Mouse (Mus musculus): ENCODE measurements at regions not wholly inside any gene's neighbourhood (a gene's known extent, or its start where the extent isn't known, plus 50 kb on each side); places are given as distances from the start of the nearest gene placed in this dataset.
A peak's percentile ranks its signal among the peaks of the same experiment; 100 is the strongest.

GRCm38 (mm10) chr9:117900631-117901030, 139.7 kb upstream of the Azi2 start:
- Histone ChIP-seq H3K27ac (replicated peaks; ENCODE audit: low read depth, low read length) (no peak overlapping the region), H3K4me3 (ENCODE audit: insufficient read depth, low read depth, low read length) (no peak overlapping the region), H3K4me1 (ENCODE audit: control insufficient read depth, insufficient read depth, insufficient read length, low read length) (no peaks in the 10 kb centered on the region)

GRCm38 (mm10) chr9:117896517-117896916, 143.8 kb upstream of the Azi2 start:
- no peak overlapping the region for H3K4me3 ChIP-seq (ENCODE audit: insufficient read depth, low read depth, low read length)
- H3K27ac ChIP-seq (replicated peaks; ENCODE audit: low read depth, low read length): no peak overlapping the region
- H3K4me1 ChIP-seq (ENCODE audit: control insufficient read depth, insufficient read depth, insufficient read length, low read length): no peaks in the 10 kb centered on the region

GRCm38 (mm10) chr9:117892601-117893000, 147.7 kb upstream of the Azi2 start:
- H3K4me3 ChIP-seq (ENCODE audit: insufficient read depth, low read depth, low read length): no peak overlapping the region

GRCm38 (mm10) chr9:117873172-117873571, 167.1 kb upstream of the Azi2 start:
- H3K27ac ChIP-seq (replicated peaks; ENCODE audit: low read depth, low read length): no peak overlapping the region
- no peak overlapping the region for H3K4me3 ChIP-seq (ENCODE audit: insufficient read depth, low read depth, low read length)
- H3K4me1 ChIP-seq (ENCODE audit: control insufficient read depth, insufficient read depth, insufficient read length, low read length): no peaks in the 10 kb centered on the region

More at GRCm38 (mm10) chr9:117892601-117893000, 147.7 kb upstream of the Azi2 start:
- Histone ChIP-seq H3K4me1 (ENCODE audit: control insufficient read depth, insufficient read depth, insufficient read length, low read length) (no peaks in the 10 kb centered on the region), H3K27ac (replicated peaks; ENCODE audit: low read depth, low read length) (no peak overlapping the region)

GRCm38 (mm10) chr9:117872387-117873081, 167.8 kb upstream of the Azi2 start:
- peak overlapping the region; percentile 26; the same call in 1 of the 2 replicates for H3K4me3 ChIP-seq (ENCODE audit: insufficient read depth, low read depth, low read length)
- H3K27ac ChIP-seq (replicated peaks; ENCODE audit: low read depth, low read length): no peak overlapping the region
- H3K4me1 ChIP-seq (ENCODE audit: control insufficient read depth, insufficient read depth, insufficient read length, low read length): no peaks in the 10 kb centered on the region

- Histone ChIP-seq H3K27ac (replicated peaks; ENCODE audit: low read depth, low read length) (no peak overlapping the region), H3K4me3 (ENCODE audit: insufficient read depth, low read depth, low read length) (peak overlapping the region; percentile 26; the same call in 1 of the 2 replicates)
Measured at GRCm38 (mm10) chr9:117872021-117872386, 168.3 kb upstream of the Azi2 start.

GRCm38 (mm10) chr9:117870616-117871015, 169.7 kb upstream of the Azi2 start:
- no peak overlapping the region for H3K27ac ChIP-seq (replicated peaks; ENCODE audit: low read depth, low read length)
- H3K4me3 ChIP-seq (ENCODE audit: insufficient read depth, low read depth, low read length): no peak overlapping the region
- no peaks in the 10 kb centered on the region for H3K4me1 ChIP-seq (ENCODE audit: control insufficient read depth, insufficient read depth, insufficient read length, low read length)

More at GRCm38 (mm10) chr9:117872021-117872386, 168.3 kb upstream of the Azi2 start:
- no peaks in the 10 kb centered on the region for H3K4me1 ChIP-seq (ENCODE audit: control insufficient read depth, insufficient read depth, insufficient read length, low read length)

GRCm38 (mm10) chr9:117863944-117864343, 176.4 kb upstream of the Azi2 start:
- Histone ChIP-seq H3K27ac (replicated peaks; ENCODE audit: low read depth, low read length) (no peak overlapping the region), H3K4me1 (ENCODE audit: control insufficient read depth, insufficient read depth, insufficient read length, low read length) (no peaks in the 10 kb centered on the region), H3K4me3 (ENCODE audit: insufficient read depth, low read depth, low read length) (no peak overlapping the region)

GRCm38 (mm10) chr9:117863318-117863717, 177.0 kb upstream of the Azi2 start:
- no peak overlapping the region for H3K27ac ChIP-seq (replicated peaks; ENCODE audit: low read depth, low read length)
- no peaks in the 10 kb centered on the region for H3K4me1 ChIP-seq (ENCODE audit: control insufficient read depth, insufficient read depth, insufficient read length, low read length)
- H3K4me3 ChIP-seq (ENCODE audit: insufficient read depth, low read depth, low read length): no peak overlapping the region

GRCm38 (mm10) chr9:117859580-117860045, 180.7 kb upstream of the Azi2 start:
- H3K4me3 ChIP-seq (ENCODE audit: insufficient read depth, low read depth, low read length): no peak overlapping the region
- no peak overlapping the region for H3K27ac ChIP-seq (replicated peaks; ENCODE audit: low read depth, low read length)
- H3K4me1 ChIP-seq (ENCODE audit: control insufficient read depth, insufficient read depth, insufficient read length, low read length): no peaks in the 10 kb centered on the region

- Histone ChIP-seq H3K4me1 (ENCODE audit: control insufficient read depth, insufficient read depth, insufficient read length, low read length) (no peaks in the 10 kb centered on the region), H3K27ac (replicated peaks; ENCODE audit: low read depth, low read length) (no peak overlapping the region), H3K4me3 (ENCODE audit: insufficient read depth, low read depth, low read length) (no peak overlapping the region)
Measured at GRCm38 (mm10) chr9:117843531-117843930, 196.8 kb upstream of the Azi2 start.

- Histone ChIP-seq H3K4me3 (ENCODE audit: insufficient read depth, low read depth, low read length) (no peak overlapping the region), H3K27ac (replicated peaks; ENCODE audit: low read depth, low read length) (no peak overlapping the region), H3K4me1 (ENCODE audit: control insufficient read depth, insufficient read depth, insufficient read length, low read length) (no peaks in the 10 kb centered on the region)
Measured at GRCm38 (mm10) chr9:117836696-117837380, 203.5 kb upstream of the Azi2 start.

- no peak overlapping the region for H3K4me3 ChIP-seq (ENCODE audit: insufficient read depth, low read depth, low read length)
- H3K4me1 ChIP-seq (ENCODE audit: control insufficient read depth, insufficient read depth, insufficient read length, low read length): no peaks in the 10 kb centered on the region
- H3K27ac ChIP-seq (replicated peaks; ENCODE audit: low read depth, low read length): no peak overlapping the region
Measured at GRCm38 (mm10) chr9:117833586-117833985, 203.9 kb upstream of the Rbms3 start.

- H3K4me3 ChIP-seq (ENCODE audit: insufficient read depth, low read depth, low read length): no peak overlapping the region
- no peak overlapping the region for H3K27ac ChIP-seq (replicated peaks; ENCODE audit: low read depth, low read length)
- H3K4me1 ChIP-seq (ENCODE audit: control insufficient read depth, insufficient read depth, insufficient read length, low read length): no peaks in the 10 kb centered on the region
Measured at GRCm38 (mm10) chr9:117814661-117815060, 184.9 kb upstream of the Rbms3 start.

- no peak overlapping the region for H3K4me3 ChIP-seq (ENCODE audit: insufficient read depth, low read depth, low read length)
- no peak overlapping the region for H3K27ac ChIP-seq (replicated peaks; ENCODE audit: low read depth, low read length)
- H3K4me1 ChIP-seq (ENCODE audit: control insufficient read depth, insufficient read depth, insufficient read length, low read length): no peaks in the 10 kb centered on the region
Measured at GRCm38 (mm10) chr9:117813216-117813615, 183.5 kb upstream of the Rbms3 start.

GRCm38 (mm10) chr9:117805812-117806211, 176.1 kb upstream of the Rbms3 start:
- Histone ChIP-seq H3K4me3 (ENCODE audit: insufficient read depth, low read depth, low read length) (no peak overlapping the region), H3K4me1 (ENCODE audit: control insufficient read depth, insufficient read depth, insufficient read length, low read length) (no peaks in the 10 kb centered on the region), H3K27ac (replicated peaks; ENCODE audit: low read depth, low read length) (no peak overlapping the region)
